Mouse (Mus musculus): ENCODE measurements around the gene I0C0044D17Rik. TPM values are rescaled to one million over a fixed set of nuclear protein-coding genes. Genes with fewer than 3 reads are reported as not detected.

Gene I0C0044D17Rik
- polyA plus RNA-seq, 1 experiment from 2014 or later: not detected

GRCm38 (mm10) chr4:98793486-98793885 lies 30.2 kb downstream of the I0C0044D17Rik start:
- Histone ChIP-seq H3K4me3 (replicated peaks) (no peak overlapping the region), H3K9me3 (no peaks in the 10 kb centered on the region), H3K27me3 (replicated peaks) (no peaks in the 10 kb centered on the region), H3K9ac (no peak overlapping the region), H3K4me2 (no peak overlapping the region), H3K27ac (no peak overlapping the region), H3K36me3 (no peaks in the 10 kb centered on the region), H3K4me1 (peaks cover 21% of the 10 kb centered on the region)
- 88% methylated on average over 9 of the region's 9 CpGs for WGBS
- no peak for ATAC-seq (ENCODE audit: insufficient read depth, low FRiP score, low read depth)

DNA sequence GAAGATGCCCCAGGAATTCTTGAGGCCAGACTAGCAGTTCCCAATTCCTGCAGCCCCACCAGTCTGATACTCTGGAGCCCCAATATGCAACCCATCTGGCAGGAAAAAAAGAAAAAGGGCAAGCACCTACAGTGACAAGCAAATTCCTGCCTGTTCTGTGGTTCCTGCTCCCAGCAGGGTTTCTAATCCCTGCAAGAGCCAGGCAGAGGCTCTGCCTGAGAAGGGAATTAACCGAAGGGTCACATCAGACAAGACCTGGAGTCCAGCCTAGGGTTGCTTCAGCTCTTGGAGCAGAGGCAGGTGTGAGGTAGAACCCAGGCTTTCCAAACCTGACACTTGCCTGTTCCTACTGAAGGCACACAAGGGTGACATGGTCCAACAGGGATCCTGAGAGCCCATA lies 32.9 kb downstream of the I0C0044D17Rik start:
- H3K27ac ChIP-seq: no peak overlapping the region
- no peaks in the 10 kb centered on the region for H3K9me3 ChIP-seq
- H3K4me2 ChIP-seq: no peak overlapping the region
- H3K4me1 ChIP-seq: peaks cover 10% of the 10 kb centered on the region
- H3K9ac ChIP-seq: no peak overlapping the region
- no peaks in the 10 kb centered on the region for H3K27me3 ChIP-seq (replicated peaks)
- ATAC-seq (ENCODE audit: insufficient read depth, low FRiP score, low read depth): no peak
- H3K36me3 ChIP-seq: no peaks in the 10 kb centered on the region
- WGBS: 48% methylated on average over 1 of the region's 1 CpGs
- no peak overlapping the region for H3K4me3 ChIP-seq (replicated peaks)

- Histone ChIP-seq H3K4me1 (peaks cover 10% of the 10 kb centered on the region), H3K27ac (peak overlapping the region; percentile 60), H3K4me3 (replicated peaks) (peak overlapping the region; percentile 19), H3K9ac (no peak overlapping the region), H3K9me3 (no peaks in the 10 kb centered on the region), H3K27me3 (replicated peaks) (no peaks in the 10 kb centered on the region), H3K36me3 (no peaks in the 10 kb centered on the region), H3K4me2 (peak overlapping the region; percentile 51)
- WGBS: 4% methylated on average over 10 of the region's 10 CpGs
- peak; percentile 21; the same call in 1 of the 2 replicates for ATAC-seq (ENCODE audit: insufficient read depth, low FRiP score, low read depth)
Observed at GRCm38 (mm10) chr4:98789861-98790311, 33.8 kb downstream of the I0C0044D17Rik start.

DNA sequence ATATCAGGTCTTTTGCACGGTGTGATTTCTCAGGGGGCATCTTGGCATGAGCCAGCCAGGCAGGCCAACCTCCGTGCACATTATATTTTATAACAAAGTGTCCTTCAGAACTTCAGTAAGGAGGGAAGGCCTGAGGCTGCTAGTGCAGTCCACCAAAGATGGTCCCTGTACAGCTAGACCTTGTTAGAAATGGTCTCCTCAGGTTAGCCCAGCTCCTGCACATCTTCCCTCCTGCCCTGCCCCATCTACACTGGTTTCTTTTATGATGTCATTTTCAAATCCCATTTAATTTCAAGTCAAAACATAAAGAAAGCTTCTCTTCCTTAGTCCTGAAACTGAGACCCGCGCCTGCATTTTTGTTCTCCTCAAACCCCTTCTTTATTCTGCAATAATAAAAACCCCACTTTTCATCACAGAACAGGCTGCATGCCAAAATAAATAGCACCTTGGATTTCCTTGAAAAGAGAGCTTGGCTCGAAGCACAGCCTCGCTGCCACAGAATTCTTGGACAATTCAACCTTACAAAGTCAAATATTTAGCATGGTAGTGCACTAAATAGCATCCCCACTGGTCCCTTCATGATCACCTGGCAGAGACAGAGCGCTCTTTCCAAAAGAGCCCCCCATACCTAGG lies 34.4 kb downstream of the I0C0044D17Rik start:
- Histone ChIP-seq H3K4me3 (replicated peaks) (peak overlapping the region; percentile 19), H3K4me1 (peaks cover 10% of the 10 kb centered on the region), H3K27ac (peak overlapping the region; percentile 60), H3K27me3 (replicated peaks) (no peaks in the 10 kb centered on the region), H3K9me3 (no peaks in the 10 kb centered on the region), H3K4me2 (peak overlapping the region; percentile 51), H3K36me3 (no peaks in the 10 kb centered on the region), H3K9ac (no peak overlapping the region)
- 42% methylated on average over 7 of the region's 7 CpGs for WGBS
- ATAC-seq (ENCODE audit: insufficient read depth, low FRiP score, low read depth): no peak

GRCm38 (mm10) chr4:98786281-98786680 lies 37.4 kb downstream of the I0C0044D17Rik start:
- 55% methylated on average over 3 of the region's 3 CpGs for WGBS
- Histone ChIP-seq H3K36me3 (no peaks in the 10 kb centered on the region), H3K4me3 (replicated peaks) (no peak overlapping the region), H3K4me1 (peaks cover 10% of the 10 kb centered on the region), H3K9ac (no peak overlapping the region), H3K9me3 (no peaks in the 10 kb centered on the region), H3K27ac (no peak overlapping the region), H3K27me3 (replicated peaks) (no peaks in the 10 kb centered on the region), H3K4me2 (no peak overlapping the region)
- ATAC-seq (ENCODE audit: insufficient read depth, low FRiP score, low read depth): no peak

GRCm38 (mm10) chr4:98785851-98786250 lies 37.8 kb downstream of the I0C0044D17Rik start:
- Histone ChIP-seq H3K4me3 (replicated peaks) (no peak overlapping the region), H3K27me3 (replicated peaks) (no peaks in the 10 kb centered on the region)

GRCm38 (mm10) chr4:98778219-98778618 lies 45.4 kb downstream of the I0C0044D17Rik start:
- Histone ChIP-seq H3K4me1 (peaks cover 3% of the 10 kb centered on the region; the same call in 1 of the 2 replicates), H3K27me3 (replicated peaks) (no peaks in the 10 kb centered on the region), H3K4me3 (replicated peaks) (no peak overlapping the region), H3K9me3 (no peaks in the 10 kb centered on the region), H3K9ac (no peak overlapping the region), H3K27ac (no peak overlapping the region), H3K36me3 (no peaks in the 10 kb centered on the region), H3K4me2 (no peak overlapping the region; the same call in 1 of the 2 replicates)
- WGBS: 29% methylated on average over 16 of the region's 16 CpGs
- peak; percentile 43; the same call in 1 of the 2 replicates for ATAC-seq (ENCODE audit: insufficient read depth, low FRiP score, low read depth)

More at GRCm38 (mm10) chr4:98785851-98786250, 37.8 kb downstream of the I0C0044D17Rik start:
- 42% methylated on average over 8 of the region's 8 CpGs for WGBS
- no peaks in the 10 kb centered on the region for H3K9me3 ChIP-seq
- no peak overlapping the region for H3K27ac ChIP-seq
- ATAC-seq (ENCODE audit: insufficient read depth, low FRiP score, low read depth): no peak
- no peak overlapping the region for H3K9ac ChIP-seq
- no peaks in the 10 kb centered on the region for H3K36me3 ChIP-seq
- no peak overlapping the region for H3K4me2 ChIP-seq
- peaks cover 10% of the 10 kb centered on the region for H3K4me1 ChIP-seq

GRCm38 (mm10) chr4:98777464-98777863 lies 46.2 kb downstream of the I0C0044D17Rik start:
- H3K4me3 ChIP-seq (replicated peaks): no peak overlapping the region
- ATAC-seq (ENCODE audit: insufficient read depth, low FRiP score, low read depth): no peak
- H3K9ac ChIP-seq: no peak overlapping the region
- no peak overlapping the region for H3K4me2 ChIP-seq
- no peak overlapping the region for H3K27ac ChIP-seq
- 68% methylated on average over 6 of the region's 6 CpGs for WGBS
- H3K27me3 ChIP-seq (replicated peaks): no peaks in the 10 kb centered on the region
- H3K9me3 ChIP-seq: no peaks in the 10 kb centered on the region
- H3K4me1 ChIP-seq: peaks cover 3% of the 10 kb centered on the region; the same call in 1 of the 2 replicates
- no peaks in the 10 kb centered on the region for H3K36me3 ChIP-seq

DNA sequence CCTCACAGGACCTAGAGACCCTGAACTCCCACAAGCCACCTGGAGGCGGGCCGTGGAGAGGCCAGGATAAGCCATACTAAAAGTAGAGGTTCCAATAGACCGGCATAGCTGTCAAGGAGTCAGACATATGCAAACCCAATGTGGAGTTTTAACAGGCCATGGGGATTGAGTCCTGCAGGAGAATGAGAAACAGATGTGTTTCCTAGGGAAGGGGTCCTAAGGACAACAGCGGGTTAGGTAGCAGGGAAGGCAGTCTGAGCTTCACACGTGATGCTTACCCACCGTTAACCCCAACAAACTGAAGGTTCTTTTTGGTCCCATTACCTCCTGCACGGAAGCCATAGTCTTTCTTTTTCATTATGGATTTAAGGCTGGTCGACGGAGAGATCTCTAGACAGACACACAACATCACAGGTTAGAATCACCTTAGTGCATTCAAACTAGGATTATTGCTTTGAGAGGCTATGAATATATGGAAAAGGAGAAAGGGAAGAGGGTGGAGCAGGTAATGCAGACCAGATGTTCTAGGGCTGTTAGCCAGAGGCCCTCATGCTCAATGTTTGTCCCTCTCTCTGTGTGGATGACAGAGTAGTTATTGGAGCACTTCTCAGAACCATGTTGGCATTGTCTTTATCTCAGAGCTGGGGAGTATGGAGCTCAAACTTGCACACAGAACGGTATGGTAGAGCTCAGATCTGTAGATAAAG lies 46.8 kb downstream of the I0C0044D17Rik start:
- Histone ChIP-seq H3K9me3 (no peaks in the 10 kb centered on the region), H3K36me3 (no peaks in the 10 kb centered on the region), H3K9ac (no peak overlapping the region), H3K27ac (no peak overlapping the region), H3K4me1 (peaks cover 3% of the 10 kb centered on the region; the same call in 1 of the 2 replicates), H3K4me2 (no peak overlapping the region), H3K4me3 (replicated peaks) (no peak overlapping the region), H3K27me3 (replicated peaks) (no peaks in the 10 kb centered on the region)
- ATAC-seq (ENCODE audit: insufficient read depth, low FRiP score, low read depth): no peak
- WGBS: 88% methylated on average over 10 of the region's 10 CpGs

- no peak for ATAC-seq (ENCODE audit: insufficient read depth, low FRiP score, low read depth)
Observed at GRCm38 (mm10) chr4:98773785-98774184, 49.9 kb downstream of the I0C0044D17Rik start.

More at GRCm38 (mm10) chr4:98773785-98774184, 49.9 kb downstream of the I0C0044D17Rik start:
- Histone ChIP-seq H3K9ac (no peak overlapping the region), H3K9me3 (no peaks in the 10 kb centered on the region), H3K27me3 (replicated peaks) (no peaks in the 10 kb centered on the region), H3K4me3 (replicated peaks) (no peak overlapping the region), H3K27ac (no peak overlapping the region), H3K4me1 (peaks cover 3% of the 10 kb centered on the region; the same call in 1 of the 2 replicates), H3K4me2 (no peak overlapping the region), H3K36me3 (0 out of 2 replicates have a peak, but pooled peaks cover 4% of the 10 kb centered on the region)
- 92% methylated on average over 5 of the region's 5 CpGs for WGBS
